10 mouse cellular contexts compared by ENCODE assay signal in the genomic region with DNA sequence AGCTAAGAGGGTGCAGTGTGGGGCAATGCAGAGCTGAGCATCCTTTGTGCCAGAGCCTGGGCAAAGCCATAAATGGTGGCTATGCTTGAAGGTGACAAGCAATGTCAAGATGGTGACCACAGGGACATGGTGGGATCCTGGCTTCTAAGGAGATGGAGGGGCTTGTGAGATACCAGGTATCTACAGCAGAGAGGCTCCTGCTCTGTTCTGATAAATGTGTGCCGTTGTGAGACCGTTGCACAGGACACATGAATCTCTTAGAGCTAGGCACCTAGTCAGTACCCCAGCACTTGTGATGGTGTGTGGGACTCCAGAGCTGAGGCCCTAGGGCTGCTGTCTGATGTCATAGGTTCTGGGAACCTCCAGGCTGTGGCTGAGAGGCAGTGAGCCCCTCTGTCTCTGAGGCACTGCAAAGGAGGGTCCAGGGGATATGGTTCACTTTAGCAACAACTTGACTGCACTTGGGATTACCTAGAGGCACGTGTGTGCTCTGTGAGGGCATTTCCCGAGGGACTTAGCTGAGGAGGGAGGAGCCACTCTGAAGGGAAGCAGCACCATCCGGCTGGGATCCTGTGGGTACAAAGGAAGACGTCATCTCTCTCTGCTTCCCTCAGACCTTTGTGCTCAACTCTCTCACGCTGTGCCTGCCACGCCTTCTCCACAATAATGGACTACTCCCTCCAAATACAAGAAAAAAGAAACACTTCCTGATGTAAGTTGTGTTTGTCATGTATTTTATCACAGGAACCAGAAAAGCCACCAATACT.
DNase-seq lines count a peak whose midpoint lies in the region; ATAC-seq and TF ChIP-seq lines count a peak whose summit lies in the region.
"Had no signal": no experiment of that assay in that cellular context is flagged by ENCODE, and none has a peak within 500 bp of the region (broad histone marks: within the 10 kb centered on the region; RNA-seq: fewer than 3 reads in every experiment).

No protein-coding gene starts in this region.

- H3K4me3 ChIP-seq in heart, adult 2 months: no peak overlapping the region
- no peak overlapping the region for H3K4me3 ChIP-seq in forebrain, embryonic 13.5 days
- H3K4me3 ChIP-seq in midbrain, embryonic 10.5 days: peak overlapping the region; percentile 35; the same call in 1 of the 2 replicates
- H3K4me3 ChIP-seq: myocyte had no signal

- no peaks in the 10 kb centered on the region for H3K9me3 ChIP-seq in forebrain, embryonic 13.5 days (replicated peaks)
- no peaks in the 10 kb centered on the region for H3K9me3 ChIP-seq in midbrain, embryonic 10.5 days (replicated peaks)

- peak; percentile 86; the same call in 1 of the 2 replicates for TF ChIP-seq EP300 in heart, adult 2 months (IDR thresholded peaks at IDR 0.05; ENCODE audit: insufficient read depth, low read depth, low read length)

- intact Hi-C loops in heart, adult 2 months (cut with DNase I): no loop called here
- intact Hi-C loops in heart, postnatal 14 days (cut with DNase I): no loop called here

- no peak overlapping the region for H3K9ac ChIP-seq in heart, adult 2 months (ENCODE audit: low read depth, low read length)
- peak overlapping the region; percentile 43 for H3K9ac ChIP-seq in forebrain, embryonic 13.5 days

- 25% methylated on average over 8 of the region's 8 CpGs for WGBS in heart, adult 2 months
- WGBS in forebrain, embryonic 13.5 days: 22% methylated on average over 8 of the region's 8 CpGs
- 41% methylated on average over 8 of the region's 8 CpGs for WGBS in midbrain, embryonic 10.5 days

- no peak for TF ChIP-seq CTCF in heart, adult 2 months (IDR thresholded peaks at IDR 0.05)

- H3K27me3 ChIP-seq in heart, adult 2 months (ENCODE audit: control insufficient read depth, insufficient read depth, low read length): no peaks in the 10 kb centered on the region
- no peaks in the 10 kb centered on the region for H3K27me3 ChIP-seq in forebrain, embryonic 13.5 days
- peaks cover 46% of the 10 kb centered on the region for H3K27me3 ChIP-seq in midbrain, embryonic 10.5 days (ENCODE audit: low read depth, poor library complexity, severe bottlenecking)

- peaks cover 22% of the 10 kb centered on the region for H3K4me1 ChIP-seq in heart, adult 2 months (ENCODE audit: control insufficient read depth, insufficient read depth, low read length)
- peaks cover 72% of the 10 kb centered on the region for H3K4me1 ChIP-seq in forebrain, embryonic 13.5 days
- peaks cover 68% of the 10 kb centered on the region for H3K4me1 ChIP-seq in midbrain, embryonic 10.5 days

- no peak for TF ChIP-seq POLR2A in heart, adult 2 months (IDR thresholded peaks at IDR 0.05; ENCODE audit: insufficient read depth, low read depth, low read length)

- H3K36me3 ChIP-seq in heart, adult 2 months (ENCODE audit: control insufficient read depth, insufficient read depth, low read length): no peaks in the 10 kb centered on the region
- H3K36me3 ChIP-seq in forebrain, embryonic 13.5 days (ENCODE audit: poor library complexity, severe bottlenecking): no peaks in the 10 kb centered on the region
- no peaks in the 10 kb centered on the region for H3K36me3 ChIP-seq in midbrain, embryonic 10.5 days

- H3K79me2 ChIP-seq in heart, adult 2 months (replicated peaks; ENCODE audit: control insufficient read depth, insufficient read depth, low read length): no peaks in the 10 kb centered on the region

- ATAC-seq in forebrain, embryonic 13.5 days: peak; percentile 17; the same call in 1 of the 2 replicates
- no peak for ATAC-seq in megakaryocyte-erythroid progenitor cell, adult 5-6 weeks (replicated peaks; ENCODE audit: low FRiP score, low TSS enrichment, poor library complexity, severe bottlenecking)

- peak overlapping the region; percentile 49 for H3K4me2 ChIP-seq in forebrain, embryonic 13.5 days

- peak in 1 of 2 experiments; percentile 31 for DNase-seq in heart, adult 2 months
- no peak for DNase-seq in heart, postnatal 14 days
- peak; percentile 36 for DNase-seq in ES-CJ7 (ENCODE audit: low read depth, low spot score)
- DNase-seq in midbrain, embryonic 10.5 days (ENCODE audit: low spot score): peak; percentile 48
- no peak for DNase-seq in thymus, postnatal 25 days
- no peak for DNase-seq in adrenal gland, postnatal 36 days
- DNase-seq: thymus, postnatal 14 days had no signal

- no peak overlapping the region for H3K27ac ChIP-seq in heart, adult 2 months
- peak overlapping the region; percentile 95 for H3K27ac ChIP-seq in forebrain, embryonic 13.5 days
- peak overlapping the region; percentile 86 for H3K27ac ChIP-seq in midbrain, embryonic 10.5 days (replicated peaks)

Comparison
In these comparisons a context has a peak if more than half of its experiments do, and no peak if none do; other contexts are left out.
1. DNase-seq: peak in ES-CJ7 (single experiment) and midbrain, embryonic 10.5 days (single experiment); none in heart, postnatal 14 days (0 of 2), thymus, postnatal 25 days (single experiment) and adrenal gland, postnatal 36 days (0 of 2).